Mouse (Mus musculus): ENCODE measurements around the gene Olfr281. TPM values are rescaled to one million over a fixed set of nuclear protein-coding genes. Genes with fewer than 3 reads are reported as not detected.

The Olfr281 gene
- total RNA-seq (2023), result not detected

GRCm38 (mm10) chr15:98452288-98452687 lies at the start of gene Olfr281:
Olfr281 (plus strand) TSS chr15:98452588.

GRCm38 (mm10) chr15:98430925-98431324 lies 21.5 kb upstream of the Olfr281 start, which contains the start of gene Olfr282:
Olfr282 (plus strand) TSS chr15:98431225.

GRCm38 (mm10) chr15:98469596-98469995 lies 17.2 kb downstream of the Olfr281 start, which contains the start of gene OR5BS1P:
OR5BS1P (plus strand) TSS chr15:98469896.

GRCm38 (mm10) chr15:98482701-98483100 lies 30.3 kb downstream of the Olfr281 start, which contains the start of gene Lalba:
Lalba (minus strand) TSS chr15:98482721.

DNA sequence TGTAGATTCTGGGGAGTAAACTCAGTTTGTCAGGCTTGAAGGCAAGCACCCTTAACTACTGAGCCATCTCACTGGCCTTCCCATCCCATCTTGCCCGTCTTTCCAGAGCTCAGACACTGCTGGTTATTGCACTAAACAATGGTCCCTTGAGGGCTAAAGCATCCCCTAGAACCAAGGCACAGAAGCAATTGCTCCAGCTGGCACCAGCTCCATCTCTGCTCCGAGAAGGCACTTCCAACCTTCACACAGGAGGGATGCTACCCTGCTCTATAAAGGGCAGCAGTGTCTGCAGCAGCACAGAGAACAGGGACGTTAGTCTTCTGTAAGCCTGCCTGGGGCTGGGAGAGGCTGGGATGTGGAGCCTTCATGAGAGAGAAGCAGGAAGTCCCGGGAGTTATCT lies 39.7 kb downstream of the Olfr281 start, which contains the start of gene Olfr279:
Gene Olfr279, plus strand, starts transcription at position 301 of the 400 bp plus-strand sequence.

Other genes starting within 250 kb of the Olfr281 start
- gene Gm44579, start 231.6 kb upstream of the Olfr281 start, total RNA-seq (2023), result not detected
- not detected for gene Olfr287, start 231.5 kb upstream of the Olfr281 start, total RNA-seq (2023)
- not detected for gene Olfr286, start 218.1 kb upstream of the Olfr281 start, total RNA-seq (2023)
- gene H1fnt, start 195.3 kb upstream of the Olfr281 start, total RNA-seq (2023), result not detected
- under 1 TPM; 0.16 to 0.30 TPM for gene Zfp641, start 156.4 kb upstream of the Olfr281 start, total RNA-seq (2023)
- gene Olfr285, start 135.2 kb upstream of the Olfr281 start, total RNA-seq (2023), result not detected
- gene Olfr284, start 111.6 kb upstream of the Olfr281 start, total RNA-seq (2023), result not detected
- not detected for gene Olfr283, start 71.6 kb upstream of the Olfr281 start, total RNA-seq (2023)
- not detected for gene Olfr282, start 21.4 kb upstream of the Olfr281 start, total RNA-seq (2023)
- gene OR5BS1P, start 17.3 kb downstream of the Olfr281 start, total RNA-seq (2023), result not detected
- gene Lalba, start 30.1 kb downstream of the Olfr281 start, total RNA-seq (2023), result under 1 TPM in 1 of 2 experiments, not detected in 1; 0.73 TPM
- not detected for gene Olfr279, start 39.8 kb downstream of the Olfr281 start, total RNA-seq (2023)
- gene Kansl2, start 81.7 kb downstream of the Olfr281 start, total RNA-seq (2023), result 10 to 100 TPM; 45.3 to 45.5 TPM
- gene Ccnt1, start 118.3 kb downstream of the Olfr281 start, total RNA-seq (2023), result 10 to 100 TPM; 81.2 to 85.4 TPM
- not detected for gene 4930415O20Rik, start 118.4 kb downstream of the Olfr281 start, total RNA-seq (2023)
- gene Adcy6, start 157.5 kb downstream of the Olfr281 start, total RNA-seq (2023), result 1 to 10 TPM; 3.5 to 4.2 TPM
- gene Cacnb3, start 178.3 kb downstream of the Olfr281 start, total RNA-seq (2023), result 1 to 10 TPM; 4.1 to 4.7 TPM
- 100 to 1,000 TPM in 1 of 2 experiments, 10 to 100 TPM in 1; 97.7 to 139 TPM for gene Ddx23, start 210.3 kb downstream of the Olfr281 start, total RNA-seq (2023)
- 1 to 10 TPM; 3.8 to 5.4 TPM for gene Rnd1, start 224.9 kb downstream of the Olfr281 start, total RNA-seq (2023)